Mouse (Mus musculus): Measurements from ENCODE around the gene Tmem131. TPM values are rescaled to one million over a fixed set of nuclear protein-coding genes. Genes with fewer than 3 reads are reported as not detected.

Tmem131 gene
- total and polyA plus RNA-seq, 3 experiments: 9.7 to 39.9 (median 11.5) TPM

GRCm38 (mm10) chr1:36917423-36917822, 26.0 kb downstream of the Tmem131 start:
- peaks cover 0 to 68% of the 10 kb centered on the region in 2 experiments; a peak in 2 of 4 replicates for H3K4me1 ChIP-seq (ENCODE audit: control insufficient read depth in 1 of 2, insufficient read depth in 2 of 2)
- TF ChIP-seq KAT2A (IDR thresholded peaks at IDR 0.05; ENCODE audit: insufficient replicate concordance, low read length) (no peak), USF2 (conservative IDR thresholded peaks at IDR 0.05; ENCODE audit: low read depth, low read length) (no peak), MXI1 (IDR thresholded peaks at IDR 0.05; ENCODE audit: low read depth, low read length) (no peak), MYC (IDR thresholded peaks at IDR 0.05; ENCODE audit: low read depth, low read length) (no peak), JUND (conservative IDR thresholded peaks at IDR 0.05; ENCODE audit: low read depth, low read length) (no peak), USF1 (IDR thresholded peaks at IDR 0.05; ENCODE audit: low read depth, low read length) (no peak), ELF1 (IDR thresholded peaks at IDR 0.05; ENCODE audit: low read depth, low read length) (no peak), JUN (IDR thresholded peaks at IDR 0.05; ENCODE audit: insufficient read depth, low read depth, low read length) (no peak), POLR2A (IDR thresholded peaks at IDR 0.05; ENCODE audit: low read depth, low read length) (no peak), GABPA (IDR thresholded peaks at IDR 0.05; ENCODE audit: insufficient replicate concordance, low read depth, low read length) (no peak), SIN3A (IDR thresholded peaks at IDR 0.05; ENCODE audit: low read length) (no peak), POLR2AphosphoS2 (IDR thresholded peaks at IDR 0.05; ENCODE audit: low read depth, low read length) (no peak), NELFE (IDR thresholded peaks at IDR 0.05; ENCODE audit: low read depth, low read length) (no peak), EP300 (IDR thresholded peaks at IDR 0.05; ENCODE audit: low read length) (no peak), SMC3 (IDR thresholded peaks at IDR 0.05; ENCODE audit: low read depth, low read length) (no peak), ZNF384 (IDR thresholded peaks at IDR 0.05; ENCODE audit: low read depth, low read length) (no peak), TCF12 (IDR thresholded peaks at IDR 0.05; ENCODE audit: low read depth, low read length) (no peak), ZMIZ1 (IDR thresholded peaks at IDR 0.05; ENCODE audit: low read depth, low read length) (no peak), RCOR1 (conservative IDR thresholded peaks at IDR 0.05; ENCODE audit: low read depth, low read length) (no peak)
- in situ Hi-C loops (cut with MboI; ENCODE audit: low pct_ligation_motif_present, low pct_unique_long_range_greater_than_20kb, low sequenced_read_pairs): loop anchor here (25.0 kb wide), 1 partner anchor 320 kb away; no protein-coding TSS in a partner anchor

GRCm38 (mm10) chr1:36915200-36915580, 28.3 kb downstream of the Tmem131 start:
- Histone ChIP-seq H3K4me1 (ENCODE audit: control insufficient read depth in 1 of 2, insufficient read depth in 2 of 2) (peaks cover 0 to 55% of the 10 kb centered on the region in 2 experiments; a peak in 2 of 4 replicates), H3K9me3 (replicated peaks; ENCODE audit: low read length) (no peaks in the 10 kb centered on the region), H3K4me3 (replicated peaks in 1 of 3; ENCODE audit: low read depth in 2 of 3, low read length in 2 of 3, poor library complexity in 1 of 3) (no peak overlapping the region), H3K9ac (ENCODE audit: insufficient read depth, low read depth) (no peak overlapping the region), H3K36me3 (replicated peaks in 1 of 2; ENCODE audit: control insufficient read depth in 1 of 2, insufficient read depth in 1 of 2, low read length in 1 of 2) (peaks cover 0 to 20% of the 10 kb centered on the region in 2 experiments), H3K27ac (ENCODE audit: insufficient read depth, low read depth) (no peak overlapping the region), H3K79me2 (replicated peaks; ENCODE audit: control insufficient read depth, extremely low read depth, insufficient read depth, poor library complexity, severe bottlenecking) (peaks cover 13% of the 10 kb centered on the region), H3K4me2 (ENCODE audit: insufficient read depth, low read depth, poor library complexity, severe bottlenecking) (no peak overlapping the region), H3K27me3 (replicated peaks) (no peaks in the 10 kb centered on the region)
- dilution Hi-C loops (cut with MboI; ENCODE audit: extremely low pct_ligation_motif_present, extremely low pct_unique_long_range_greater_than_20kb, low sequenced_read_pairs): no loop called here
- in situ Hi-C loops (cut with MboI; ENCODE audit: low pct_ligation_motif_present, low pct_unique_long_range_greater_than_20kb, low sequenced_read_pairs): loop anchor here (25.0 kb wide), 1 partner anchor 322 kb away; no protein-coding TSS in a partner anchor
- no peak for DNase-seq (ENCODE audit: extremely low read depth)
- TF ChIP-seq RAD21 (IDR thresholded peaks at IDR 0.05; ENCODE audit: low read depth, low read length) (no peak), USF2 (conservative IDR thresholded peaks at IDR 0.05; ENCODE audit: low read depth, low read length) (no peak), ZKSCAN1 (IDR thresholded peaks at IDR 0.05; ENCODE audit: borderline replicate concordance, low read depth, low read length) (no peak), IRF4 (IDR thresholded peaks at IDR 0.05; ENCODE audit: low read depth, low read length) (no peak), CHD2 (IDR thresholded peaks at IDR 0.05; ENCODE audit: low read length) (no peak), ETS1 (conservative IDR thresholded peaks at IDR 0.05; ENCODE audit: low read depth, low read length) (no peak), EP300 (IDR thresholded peaks at IDR 0.05; ENCODE audit: low read length) (no peak), ZC3H11A (IDR thresholded peaks at IDR 0.05; ENCODE audit: low read depth, low read length) (no peak), NELFE (IDR thresholded peaks at IDR 0.05; ENCODE audit: low read depth, low read length) (no peak), MXI1 (IDR thresholded peaks at IDR 0.05; ENCODE audit: low read depth, low read length) (no peak), GABPA (IDR thresholded peaks at IDR 0.05; ENCODE audit: insufficient replicate concordance, low read depth, low read length) (no peak), CHD1 (IDR thresholded peaks at IDR 0.05; ENCODE audit: low read depth, low read length) (no peak), POLR2A (IDR thresholded peaks at IDR 0.05; ENCODE audit: low read depth, low read length) (no peak), UBTF (IDR thresholded peaks at IDR 0.05; ENCODE audit: low read depth, low read length) (no peak), NRF1 (IDR thresholded peaks at IDR 0.05; ENCODE audit: low read depth, low read length) (no peak)

More at GRCm38 (mm10) chr1:36917423-36917822, 26.0 kb downstream of the Tmem131 start:
- Histone ChIP-seq H3K4me3 (replicated peaks in 1 of 3; ENCODE audit: low read depth in 2 of 3, low read length in 2 of 3, poor library complexity in 1 of 3) (no peak overlapping the region), H3K9me3 (replicated peaks; ENCODE audit: low read length) (no peaks in the 10 kb centered on the region), H3K4me2 (ENCODE audit: insufficient read depth, low read depth, poor library complexity, severe bottlenecking) (no peak overlapping the region), H3K79me2 (replicated peaks; ENCODE audit: control insufficient read depth, extremely low read depth, insufficient read depth, poor library complexity, severe bottlenecking) (peaks cover 13% of the 10 kb centered on the region), H3K9ac (ENCODE audit: insufficient read depth, low read depth) (no peak overlapping the region), H3K27me3 (replicated peaks) (no peaks in the 10 kb centered on the region), H3K27ac (ENCODE audit: insufficient read depth, low read depth) (no peak overlapping the region), H3K36me3 (replicated peaks in 1 of 2; ENCODE audit: control insufficient read depth in 1 of 2, insufficient read depth in 1 of 2, low read length in 1 of 2) (peaks cover 0 to 28% of the 10 kb centered on the region in 2 experiments)
- no peak for DNase-seq (ENCODE audit: extremely low read depth)
- dilution Hi-C loops (cut with MboI; ENCODE audit: extremely low pct_ligation_motif_present, extremely low pct_unique_long_range_greater_than_20kb, low sequenced_read_pairs): no loop called here

All from CH12.LX (cell line).